Mouse (Mus musculus): Measurements from ENCODE around the gene Tsen54. TPM values are rescaled to one million over a fixed set of nuclear protein-coding genes. Genes with fewer than 3 reads are reported as not detected.

The Tsen54 gene
- 27.1 and 28.4 TPM in 2 replicates for polyA plus RNA-seq (2016; fragmentation: Nextera tagmentation; extraction: Ambion mirVana)

DNA sequence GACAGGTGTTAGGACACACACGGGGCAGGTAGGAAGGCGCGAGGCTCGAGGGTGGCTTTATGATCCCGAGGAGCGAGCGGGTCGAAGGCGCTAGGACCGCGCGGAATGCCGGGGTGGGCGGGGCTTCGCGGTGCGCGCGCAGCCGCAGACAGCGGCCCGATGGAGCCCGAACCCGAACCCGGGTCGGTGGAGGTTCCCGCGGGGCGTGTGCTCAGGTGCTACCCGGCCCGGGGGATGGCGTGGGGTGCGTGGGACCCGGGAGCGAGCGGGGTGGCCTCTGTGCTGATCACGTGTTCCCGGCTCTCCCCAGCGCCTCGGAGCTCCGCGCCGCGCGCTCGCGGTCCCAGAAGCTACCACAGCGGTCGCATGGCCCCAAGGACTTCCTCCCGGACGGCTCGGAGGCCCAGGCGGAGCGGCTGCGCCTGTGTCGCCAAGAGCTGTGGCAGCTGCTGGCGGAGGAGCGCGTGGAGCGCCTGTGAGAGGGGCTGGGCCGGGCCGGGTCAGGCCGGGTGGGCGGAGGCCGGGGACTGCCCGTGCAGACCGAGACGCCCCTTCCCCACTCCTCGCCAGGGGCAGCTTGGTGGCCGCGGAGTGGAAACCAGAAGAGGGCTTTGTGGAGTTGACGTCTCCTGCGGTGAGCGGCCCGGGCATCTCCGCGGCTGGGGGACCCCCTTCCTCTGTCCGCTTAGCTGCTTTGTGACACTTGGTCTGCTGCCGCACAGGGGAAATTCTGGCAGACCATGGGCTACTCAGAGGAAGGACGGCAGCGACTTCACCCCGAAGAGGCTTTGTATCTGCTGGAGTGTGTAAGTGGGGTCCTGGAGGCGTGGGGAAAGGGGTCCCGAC is at the start of gene Tsen54:
Gene Tsen54, plus strand, starts transcription at position 120 of the 846 bp plus-strand sequence.
- no peaks in the 10 kb centered on the region for H3K27me3 ChIP-seq
- peaks cover 33% of the 10 kb centered on the region for H3K36me3 ChIP-seq (replicated peaks)
- peak within 1 kb of the TSS; percentile 85 for H3K4me2 ChIP-seq
- H3K27ac ChIP-seq: peak within 1 kb of the TSS; percentile 83
- H3K4me1 ChIP-seq: peaks cover 51% of the 10 kb centered on the region
- H3K9ac ChIP-seq: peak within 1 kb of the TSS; percentile 90
- H3K4me3 ChIP-seq (replicated peaks): peak within 1 kb of the TSS; percentile 95
- no peaks in the 10 kb centered on the region for H3K9me3 ChIP-seq
- peak; percentile 67 for ATAC-seq (ENCODE audit: low FRiP score)
- WGBS: under 1% methylated on average over 65 of the region's 84 CpGs

DNA sequence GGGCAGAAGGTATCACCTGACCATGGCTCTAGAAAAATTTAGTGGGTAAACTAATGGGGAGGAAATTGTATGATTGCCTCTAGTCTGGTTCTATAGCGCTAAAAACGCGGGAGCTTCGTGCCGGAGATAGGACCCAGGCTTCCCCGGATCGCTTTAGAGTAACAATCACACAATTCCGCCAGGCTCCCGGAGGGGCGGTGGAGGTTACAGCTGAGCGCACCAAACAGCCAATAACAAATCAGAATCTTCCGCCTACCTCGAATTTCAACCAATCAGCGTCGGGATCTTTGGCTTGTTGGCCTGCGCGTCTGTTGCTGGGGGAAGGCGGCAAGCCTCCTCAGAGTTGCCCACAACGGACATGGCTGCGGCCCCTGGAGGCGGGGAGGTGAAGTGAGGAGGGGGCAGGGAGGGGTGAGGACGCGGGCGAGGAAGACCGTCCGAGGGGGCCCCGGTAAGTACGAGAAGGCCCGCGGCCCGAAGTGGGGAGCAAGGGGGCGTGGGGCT is 49.4 kb upstream of the Tsen54 start, which contains the start of gene Tmem94:
Gene Tmem94, plus strand, starts transcription at position 331 of the 504 bp plus-strand sequence.
- under 1% methylated on average over 32 of the region's 32 CpGs for WGBS
- H3K4me2 ChIP-seq: peak within 1 kb of the TSS; percentile 69

DNA sequence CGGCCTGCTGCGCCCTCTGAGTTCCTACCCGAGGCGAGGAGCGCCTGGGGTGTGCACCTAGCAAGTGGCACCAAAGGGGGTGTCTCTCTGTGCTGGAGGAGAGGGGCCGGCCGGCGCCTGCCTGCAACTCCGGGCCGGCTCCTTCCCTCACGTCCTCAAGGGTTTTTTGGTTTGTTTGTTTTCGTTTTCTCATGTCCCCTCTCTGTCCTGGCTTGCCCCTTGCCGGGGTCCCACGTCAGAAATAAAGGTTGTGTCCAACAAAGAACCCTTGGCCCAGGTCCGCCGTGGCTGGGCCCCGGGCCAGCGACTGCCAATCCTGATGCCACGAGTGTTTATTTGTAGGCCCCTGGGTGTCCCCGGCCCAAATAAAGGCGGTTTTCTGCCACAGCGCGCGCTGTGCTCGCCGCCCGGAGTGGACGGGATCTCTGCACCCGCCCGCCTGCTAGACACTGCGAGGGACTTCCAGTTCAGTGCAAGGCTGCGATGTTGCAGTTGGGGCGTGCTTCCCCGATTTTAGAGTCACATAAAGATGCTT is 48.9 kb upstream of the Tsen54 start:
- ATAC-seq (ENCODE audit: low FRiP score): peak; percentile 80; the same call in 1 of the 2 replicates

More for the DNA sequence above, 49.4 kb upstream of the Tsen54 start, which contains the start of gene Tmem94:
- H3K9me3 ChIP-seq: no peaks in the 10 kb centered on the region
- peaks cover 27% of the 10 kb centered on the region for H3K4me1 ChIP-seq
- peak within 1 kb of the TSS; percentile 83 for H3K27ac ChIP-seq
- peak within 1 kb of the TSS; percentile 81 for H3K4me3 ChIP-seq (replicated peaks)
- peaks cover 3% of the 10 kb centered on the region; the same call in 1 of the 2 replicates for H3K36me3 ChIP-seq (replicated peaks)
- peak within 1 kb of the TSS; percentile 87 for H3K9ac ChIP-seq
- ATAC-seq (ENCODE audit: low FRiP score): peak; percentile 97
- no peaks in the 10 kb centered on the region for H3K27me3 ChIP-seq

DNA sequence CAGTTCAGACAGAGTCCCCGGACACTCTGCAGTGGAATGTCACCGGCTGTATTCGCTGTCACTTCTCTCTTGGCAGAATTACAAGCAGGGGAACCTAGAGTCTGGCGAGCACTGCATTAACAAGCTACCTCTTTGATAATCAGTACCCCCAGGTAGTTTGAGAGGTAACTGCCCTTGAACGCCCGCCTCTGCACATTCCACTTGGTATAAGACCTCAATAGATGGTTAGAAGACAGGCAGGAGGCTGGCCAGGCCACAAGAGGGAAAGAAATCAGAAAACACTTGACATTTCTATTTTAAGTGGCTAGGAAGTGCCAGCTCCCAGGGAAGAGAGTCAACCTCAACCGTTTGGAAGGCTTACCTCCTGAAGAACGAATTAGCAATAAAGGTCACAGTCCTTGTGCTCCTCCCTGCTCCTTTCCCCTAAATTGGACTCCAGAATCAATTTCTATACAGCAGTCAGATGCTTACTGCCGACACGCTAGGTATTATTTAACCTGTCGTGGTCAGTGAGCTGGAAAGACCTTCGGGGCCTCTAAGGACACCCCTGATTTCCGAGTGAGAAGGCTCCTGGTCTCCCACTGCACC is 48.1 kb upstream of the Tsen54 start:
- Histone ChIP-seq H3K4me2 (peak overlapping the region; percentile 69), H3K27me3 (no peaks in the 10 kb centered on the region), H3K9me3 (no peaks in the 10 kb centered on the region), H3K36me3 (replicated peaks) (peaks cover 3% of the 10 kb centered on the region; the same call in 1 of the 2 replicates), H3K27ac (peak overlapping the region; percentile 83), H3K9ac (peak overlapping the region; percentile 87), H3K4me1 (peaks cover 27% of the 10 kb centered on the region), H3K4me3 (replicated peaks) (peak overlapping the region; percentile 81)
- WGBS: 45% methylated on average over 13 of the region's 13 CpGs
- no peak for ATAC-seq (ENCODE audit: low FRiP score)

More for the DNA sequence above, 48.9 kb upstream of the Tsen54 start:
- Histone ChIP-seq H3K4me3 (replicated peaks) (peak overlapping the region; percentile 81), H3K4me1 (peaks cover 27% of the 10 kb centered on the region), H3K9me3 (no peaks in the 10 kb centered on the region), H3K4me2 (peak overlapping the region; percentile 69), H3K9ac (peak overlapping the region; percentile 87), H3K36me3 (replicated peaks) (peaks cover 3% of the 10 kb centered on the region; the same call in 1 of the 2 replicates), H3K27me3 (no peaks in the 10 kb centered on the region), H3K27ac (peak overlapping the region; percentile 83)
- under 1% methylated on average over 34 of the region's 34 CpGs for WGBS

DNA sequence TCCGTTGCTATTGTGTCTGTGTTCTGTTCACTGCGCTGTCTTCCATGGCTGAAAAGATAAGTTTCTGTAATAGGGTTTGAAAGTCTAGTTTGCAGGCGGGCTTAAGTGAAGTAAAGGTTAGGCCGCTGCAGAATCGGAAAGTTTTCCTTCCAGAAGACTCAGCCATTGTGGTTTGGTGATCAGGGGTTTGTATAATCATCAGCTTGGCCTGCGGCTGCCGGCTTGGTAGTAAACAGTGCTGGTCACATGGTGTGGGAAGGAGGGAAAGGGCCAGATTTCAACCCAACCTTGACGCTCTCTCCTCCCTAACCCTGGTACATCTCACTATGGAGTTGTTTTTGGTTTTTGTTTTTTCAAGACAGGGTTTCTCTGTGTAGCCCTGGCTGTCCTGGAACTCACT is 47.5 kb upstream of the Tsen54 start:
- Histone ChIP-seq H3K27me3 (no peaks in the 10 kb centered on the region), H3K4me1 (peaks cover 27% of the 10 kb centered on the region), H3K9me3 (no peaks in the 10 kb centered on the region), H3K9ac (no peak overlapping the region; the same call in 1 of the 2 replicates), H3K4me2 (peak overlapping the region; percentile 69), H3K4me3 (replicated peaks) (0 out of 2 replicates have a peak overlapping the region, but pooled peaks have one; percentile 81), H3K36me3 (replicated peaks) (peaks cover 3% of the 10 kb centered on the region; the same call in 1 of the 2 replicates), H3K27ac (0 out of 2 replicates have a peak overlapping the region, but pooled peaks have one; percentile 83)
- WGBS: 88% methylated on average over 8 of the region's 8 CpGs
- no peak for ATAC-seq (ENCODE audit: low FRiP score)

DNA sequence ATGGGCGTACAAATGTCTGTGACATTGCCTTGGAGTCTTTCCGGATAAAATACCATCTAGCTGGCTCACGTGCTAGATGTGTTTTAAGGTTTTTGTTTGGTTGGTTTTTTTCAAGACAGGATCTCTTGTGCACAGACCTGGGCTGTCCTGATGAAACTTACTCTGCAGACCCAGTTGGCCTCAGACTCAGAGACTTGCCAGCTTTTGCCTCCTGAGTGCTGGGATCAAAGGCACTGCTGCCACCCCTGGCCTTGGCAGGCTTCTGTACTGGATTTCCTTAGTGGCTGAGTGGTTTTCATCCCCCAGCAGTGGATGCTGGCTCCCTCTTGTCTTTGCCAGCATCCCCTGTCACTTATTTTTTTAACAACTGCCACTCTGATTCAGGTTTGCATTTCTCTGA is 45.6 kb upstream of the Tsen54 start:
- ATAC-seq (ENCODE audit: low FRiP score): no peak
- peak overlapping the region; percentile 42 for H3K27ac ChIP-seq
- 91% methylated on average over 3 of the region's 3 CpGs for WGBS

DNA sequence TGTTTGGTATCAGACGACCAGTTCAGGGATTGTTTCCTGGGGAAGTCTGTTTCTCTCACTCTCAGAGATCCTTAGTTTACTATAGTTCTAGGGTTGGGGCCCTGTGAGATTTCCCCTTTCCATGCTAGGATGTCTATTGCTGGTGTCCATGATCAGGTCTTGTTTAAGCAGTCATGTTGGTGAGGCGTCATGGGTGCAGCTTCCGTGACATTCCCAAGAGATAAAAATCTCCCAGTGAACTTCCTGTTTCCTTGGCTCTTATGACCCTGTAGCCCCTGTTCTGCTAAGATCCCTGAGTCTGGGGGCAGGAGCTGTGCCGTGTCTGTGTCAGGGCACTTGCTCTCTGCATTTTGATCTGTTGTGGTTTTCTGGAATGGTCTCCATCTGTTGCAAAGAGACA is 39.9 kb upstream of the Tsen54 start:
- no peak overlapping the region for H3K9ac ChIP-seq
- 80% methylated on average over 4 of the region's 4 CpGs for WGBS
- no peak overlapping the region for H3K4me2 ChIP-seq
- H3K27ac ChIP-seq: no peak overlapping the region
- no peak for ATAC-seq (ENCODE audit: low FRiP score)
- peaks cover 8% of the 10 kb centered on the region for H3K36me3 ChIP-seq (replicated peaks)
- H3K4me1 ChIP-seq: peaks cover 47% of the 10 kb centered on the region
- no peaks in the 10 kb centered on the region for H3K27me3 ChIP-seq
- no peaks in the 10 kb centered on the region for H3K9me3 ChIP-seq
- no peak overlapping the region for H3K4me3 ChIP-seq (replicated peaks)

More for the DNA sequence above, 45.6 kb upstream of the Tsen54 start:
- Histone ChIP-seq H3K27me3 (no peaks in the 10 kb centered on the region), H3K9ac (no peak overlapping the region), H3K4me2 (no peak overlapping the region), H3K36me3 (replicated peaks) (peaks cover 3% of the 10 kb centered on the region; the same call in 1 of the 2 replicates), H3K9me3 (no peaks in the 10 kb centered on the region), H3K4me1 (peaks cover 27% of the 10 kb centered on the region), H3K4me3 (replicated peaks) (no peak overlapping the region)

DNA sequence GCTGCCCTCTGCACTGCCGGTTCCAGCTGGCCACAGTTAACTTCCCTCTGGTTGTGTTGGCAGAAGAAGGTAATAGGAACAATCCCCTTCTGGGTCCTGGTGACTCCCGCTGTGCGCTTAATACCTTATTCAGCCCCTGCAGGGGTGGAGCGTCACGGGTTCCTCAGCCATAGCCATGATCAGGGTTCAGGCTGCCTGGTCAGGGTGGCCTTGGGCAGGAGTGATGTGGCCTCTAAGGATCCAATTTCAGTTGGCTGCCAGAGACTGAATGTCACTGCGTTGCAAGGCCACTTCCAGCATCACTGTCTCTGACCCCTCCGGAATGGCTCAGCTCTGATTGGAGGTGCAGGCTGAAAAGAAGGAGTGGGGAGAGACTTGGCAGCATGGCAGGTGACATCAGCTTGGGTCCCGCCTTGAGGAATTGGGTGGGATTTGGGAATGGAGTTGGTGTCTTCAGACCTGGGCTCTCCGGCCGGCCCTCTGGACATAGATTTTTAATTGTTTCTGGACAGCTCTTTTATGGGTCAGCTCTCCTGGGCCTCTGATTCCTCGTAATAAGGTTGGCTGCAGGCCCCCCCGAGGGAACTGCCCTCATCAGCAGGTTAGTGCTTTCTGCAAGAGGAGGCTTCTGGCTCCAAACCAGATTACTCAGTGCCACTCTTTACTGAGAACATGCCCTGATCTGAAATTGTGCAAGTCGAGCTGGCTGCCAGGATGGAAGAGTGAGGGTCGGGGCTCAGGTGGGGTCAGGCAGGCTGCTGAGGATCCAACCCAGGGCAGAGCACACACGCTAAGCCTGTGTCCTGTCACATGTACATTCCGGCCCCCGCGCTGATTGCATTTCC is 38.5 kb upstream of the Tsen54 start:
- WGBS: 36% methylated on average over 18 of the region's 18 CpGs
- no peak overlapping the region for H3K4me2 ChIP-seq
- H3K36me3 ChIP-seq (replicated peaks): peaks cover 8% of the 10 kb centered on the region; the same call in 1 of the 2 replicates
- no peak overlapping the region for H3K27ac ChIP-seq
- H3K9ac ChIP-seq: no peak overlapping the region
- no peaks in the 10 kb centered on the region for H3K9me3 ChIP-seq
- peaks cover 56% of the 10 kb centered on the region for H3K4me1 ChIP-seq
- ATAC-seq (ENCODE audit: low FRiP score): no peak
- no peak overlapping the region for H3K4me3 ChIP-seq (replicated peaks)
- H3K27me3 ChIP-seq: no peaks in the 10 kb centered on the region

DNA sequence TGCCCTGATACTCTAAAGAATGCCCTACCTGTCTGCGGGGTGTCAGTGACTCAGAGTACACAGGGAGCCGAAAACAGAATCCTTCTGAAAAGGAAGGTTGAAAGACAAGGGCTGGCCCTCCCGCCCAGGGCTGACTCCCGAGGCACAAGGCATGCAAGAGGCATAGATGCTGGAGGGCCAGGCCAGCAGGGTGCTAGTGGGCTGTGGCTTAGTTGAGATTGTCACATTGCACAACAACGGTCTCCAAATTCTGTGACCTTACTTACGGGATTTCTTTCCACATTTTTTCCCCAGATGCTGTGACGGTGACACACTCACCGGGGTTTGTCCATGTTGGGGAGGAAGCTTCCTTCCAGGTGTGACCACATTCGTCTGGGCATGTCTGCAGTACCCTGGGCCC is 37.6 kb upstream of the Tsen54 start:
- ATAC-seq (ENCODE audit: low FRiP score): no peak
- H3K27me3 ChIP-seq: no peaks in the 10 kb centered on the region
- 45% methylated on average over 9 of the region's 9 CpGs for WGBS
- H3K36me3 ChIP-seq (replicated peaks): peaks cover 8% of the 10 kb centered on the region; the same call in 1 of the 2 replicates
- no peak overlapping the region for H3K9ac ChIP-seq
- H3K4me3 ChIP-seq (replicated peaks): no peak overlapping the region
- no peaks in the 10 kb centered on the region for H3K9me3 ChIP-seq
- H3K4me2 ChIP-seq: no peak overlapping the region
- H3K27ac ChIP-seq: no peak overlapping the region
- H3K4me1 ChIP-seq: peaks cover 61% of the 10 kb centered on the region

DNA sequence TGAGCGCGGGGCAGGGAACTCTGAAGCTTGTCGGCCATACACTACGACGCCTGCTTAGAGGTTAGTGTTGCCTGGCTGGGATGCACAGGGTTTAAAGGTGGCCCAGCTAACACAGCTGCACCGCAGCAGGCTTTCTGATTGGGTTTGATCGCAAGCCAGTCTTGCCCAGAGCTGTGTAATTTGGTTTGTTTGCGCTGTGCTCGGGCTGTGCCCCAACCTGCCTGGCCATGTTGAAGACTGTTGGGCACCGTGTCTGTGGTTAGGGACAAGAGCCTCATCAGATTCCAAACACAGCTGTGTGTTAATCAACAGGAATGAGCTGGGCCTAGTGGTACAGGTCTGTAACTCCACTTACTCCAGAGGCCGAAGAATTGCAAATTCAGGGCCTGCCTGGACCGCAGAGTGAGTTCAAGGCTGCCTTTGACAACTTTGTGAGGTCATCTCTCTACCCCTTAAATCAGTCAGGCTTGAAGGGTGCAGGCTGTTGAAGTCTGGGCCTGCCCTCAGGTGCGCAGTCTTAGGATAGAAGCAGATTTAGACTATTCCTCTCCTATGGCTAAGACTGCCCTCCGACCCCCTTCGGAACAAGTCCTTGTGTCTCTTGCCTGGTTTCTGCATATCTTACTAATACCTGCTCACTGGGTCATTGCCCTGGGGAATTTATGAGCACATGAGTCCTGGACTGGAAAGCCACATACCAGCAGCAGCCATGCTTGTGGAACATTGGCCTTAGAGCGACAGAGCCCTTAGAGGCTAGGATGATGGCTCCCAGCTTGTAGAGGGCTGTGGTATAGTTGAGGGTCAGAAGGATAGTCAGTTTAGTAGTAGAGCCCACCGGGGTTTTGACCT is 36.8 kb upstream of the Tsen54 start:
- Histone ChIP-seq H3K4me1 (peaks cover 68% of the 10 kb centered on the region), H3K9me3 (no peaks in the 10 kb centered on the region), H3K4me2 (no peak overlapping the region), H3K27me3 (no peaks in the 10 kb centered on the region), H3K36me3 (replicated peaks) (peaks cover 8% of the 10 kb centered on the region; the same call in 1 of the 2 replicates), H3K27ac (0 out of 2 replicates have a peak overlapping the region, but pooled peaks have one; percentile 50), H3K4me3 (replicated peaks) (no peak overlapping the region), H3K9ac (no peak overlapping the region)
- no peak for ATAC-seq (ENCODE audit: low FRiP score)
- 84% methylated on average over 17 of the region's 17 CpGs for WGBS

Measured in forebrain, embryonic 12.5 days (tissue).